9 mouse cellular contexts compared by ENCODE assay signal in genomic region chr15:8658086-8658980, GRCm38 (mm10). TPM values are rescaled to one million over a fixed set of nuclear protein-coding genes. Genes with fewer than 3 reads are reported as not detected.
DNase-seq lines count a peak whose midpoint lies in the region; ATAC-seq and TF ChIP-seq lines count a peak whose summit lies in the region.
"Had no signal": no experiment of that assay in that cellular context is flagged by ENCODE, and none has a peak within 500 bp of the region (broad histone marks: within the 10 kb centered on the region; RNA-seq: fewer than 3 reads in every experiment).

No protein-coding gene starts in this region.

- H3K4me1 ChIP-seq in lung, embryonic 16.5 days (replicated peaks; ENCODE audit: control insufficient read depth, insufficient read depth, low read length), result peaks cover 23% of the 10 kb centered on the region
- H3K4me1 ChIP-seq in forebrain, postnatal 0 days (ENCODE audit: insufficient read depth), result peaks cover 14% of the 10 kb centered on the region
- peaks cover 32% of the 10 kb centered on the region for H3K4me1 ChIP-seq in hindbrain, embryonic 15.5 days (replicated peaks)
- H3K4me1 ChIP-seq in midbrain, embryonic 15.5 days, result peaks cover 8% of the 10 kb centered on the region; the same call in 1 of the 2 replicates

- no peak overlapping the region for H3K4me3 ChIP-seq in lung, embryonic 16.5 days (ENCODE audit: low read length)
- no peak overlapping the region for H3K4me3 ChIP-seq in forebrain, postnatal 0 days (ENCODE audit: low read depth, low read length)
- H3K4me3 ChIP-seq in hindbrain, embryonic 15.5 days, result no peak overlapping the region
- H3K4me3 ChIP-seq in midbrain, embryonic 15.5 days, result no peak overlapping the region

- 50% methylated on average over 8 of the region's 8 CpGs for WGBS in lung, embryonic 16.5 days
- WGBS in forebrain, postnatal 0 days, result 35% methylated on average over 8 of the region's 8 CpGs
- 49% methylated on average over 8 of the region's 8 CpGs for WGBS in hindbrain, embryonic 15.5 days
- whole genome bisulfite sequencing in midbrain, embryonic 15.5 days, result 57% methylated on average over 8 of the region's 8 CpGs

- no peak overlapping the region for H3K9ac ChIP-seq in lung, embryonic 16.5 days (ENCODE audit: low read length)
- no peak overlapping the region for H3K9ac ChIP-seq in forebrain, postnatal 0 days
- no peak overlapping the region for H3K9ac ChIP-seq in hindbrain, embryonic 15.5 days
- no peak overlapping the region for H3K9ac ChIP-seq in midbrain, embryonic 15.5 days

- H3K4me2 ChIP-seq in lung, embryonic 16.5 days (ENCODE audit: low read depth, low read length), result 0 out of 2 replicates have a peak overlapping the region, but pooled peaks have one; percentile 10
- H3K4me2 ChIP-seq in forebrain, postnatal 0 days (ENCODE audit: low read depth), result no peak overlapping the region
- H3K4me2 ChIP-seq in hindbrain, embryonic 15.5 days, result no peak overlapping the region
- no peak overlapping the region for H3K4me2 ChIP-seq in midbrain, embryonic 15.5 days

- peak; percentile 91 for ATAC-seq in lung, embryonic 16.5 days (ENCODE audit: low read depth)
- ATAC-seq in forebrain, postnatal 0 days, result peak; percentile 40
- no peak for ATAC-seq in hindbrain, embryonic 15.5 days (ENCODE audit: low FRiP score, low read depth)
- ATAC-seq in midbrain, embryonic 15.5 days (replicated peaks), result no peak

- peak overlapping the region; percentile 82 for H3K27ac ChIP-seq in lung, embryonic 16.5 days (ENCODE audit: low read length)
- H3K27ac ChIP-seq in forebrain, postnatal 0 days (ENCODE audit: low read depth, low read length), result peak overlapping the region; percentile 57
- peak overlapping the region; percentile 74 for H3K27ac ChIP-seq in hindbrain, embryonic 15.5 days (replicated peaks)
- H3K27ac ChIP-seq in midbrain, embryonic 15.5 days, result peak overlapping the region; percentile 27; the same call in 1 of the 2 replicates

- H3K27me3 ChIP-seq in lung, embryonic 16.5 days (ENCODE audit: control insufficient read depth, insufficient read depth, low read depth, low read length), result no peaks in the 10 kb centered on the region
- no peaks in the 10 kb centered on the region for H3K27me3 ChIP-seq in forebrain, postnatal 0 days (ENCODE audit: insufficient read depth, low read length)
- H3K27me3 ChIP-seq in hindbrain, embryonic 15.5 days, result no peaks in the 10 kb centered on the region
- H3K27me3 ChIP-seq in midbrain, embryonic 15.5 days (replicated peaks), result no peaks in the 10 kb centered on the region

- no peaks in the 10 kb centered on the region for H3K36me3 ChIP-seq in lung, embryonic 16.5 days (ENCODE audit: control insufficient read depth, insufficient read depth, low read length)
- no peaks in the 10 kb centered on the region for H3K36me3 ChIP-seq in forebrain, postnatal 0 days (ENCODE audit: insufficient read depth)
- H3K36me3 ChIP-seq in hindbrain, embryonic 15.5 days, result no peaks in the 10 kb centered on the region
- H3K36me3 ChIP-seq in midbrain, embryonic 15.5 days (replicated peaks), result no peaks in the 10 kb centered on the region

- DNase-seq in lung, postnatal 25 days (ENCODE audit: low spot score), result no peak
- DNase-seq in forebrain, postnatal 0 days, result peak; percentile 61
- no peak for DNase-seq in gastrocnemius, postnatal 4 days (ENCODE audit: low spot score in 2 of 2)
- no peak for DNase-seq in testis, postnatal 14 days (ENCODE audit: low spot score)
- DNase-seq in cerebellum, adult 18-20 months, result no peak
- DNase-seq: adrenal gland, postnatal 10 days had no signal

- no peak for TF ChIP-seq CTCF in forebrain, postnatal 0 days (IDR thresholded peaks at IDR 0.05; ENCODE audit: low read depth)

- no peaks in the 10 kb centered on the region for H3K9me3 ChIP-seq in lung, embryonic 16.5 days (ENCODE audit: control insufficient read depth, low read length)
- H3K9me3 ChIP-seq in forebrain, postnatal 0 days (ENCODE audit: low read length), result no peaks in the 10 kb centered on the region
- H3K9me3 ChIP-seq in hindbrain, embryonic 15.5 days, result no peaks in the 10 kb centered on the region
- no peaks in the 10 kb centered on the region for H3K9me3 ChIP-seq in midbrain, embryonic 15.5 days

RNA-seq across cellular contexts. Expression of gene Slc1a3, which starts 52.2 kb away (rescaled TPM):
- polyA plus RNA-seq in lung, embryonic 16.5 days (2015; fragmentation: Nextera tagmentation; extraction: Ambion mirVana), result 23.5 and 25.2 TPM in 2 replicates
- total RNA-seq in forebrain, postnatal 0 days (2014; rRNA removed), result 210 and 234 TPM in 2 replicates
- 147 and 192 TPM in 2 replicates for polyA plus RNA-seq in forebrain, postnatal 0 days (2015; fragmentation: Nextera tagmentation; extraction: Ambion mirVana)
- 198 and 227 TPM in 2 replicates for polyA plus RNA-seq in hindbrain, embryonic 15.5 days (2015; fragmentation: Nextera tagmentation; extraction: Ambion mirVana)
- 100 and 106 TPM in 2 replicates for polyA plus RNA-seq in midbrain, embryonic 15.5 days (2015; fragmentation: Nextera tagmentation; extraction: Ambion mirVana)
- total RNA-seq in gastrocnemius, postnatal 4 days (2021), result 1 to 10 TPM; 4.9 to 6.3 TPM

Comparison
In these comparisons a context has a peak if more than half of its experiments do, and no peak if none do; other contexts are left out.
1. ATAC-seq: peak in lung, embryonic 16.5 days (single experiment) and forebrain, postnatal 0 days (single experiment); none in hindbrain, embryonic 15.5 days (single experiment) and midbrain, embryonic 15.5 days (single experiment).
2. H3K27ac ChIP-seq: peak in every context shown above with its lines; median percentile 82 in lung, embryonic 16.5 days; 74 in hindbrain, embryonic 15.5 days; 57 in forebrain, postnatal 0 days; 27 in midbrain, embryonic 15.5 days.